Mouse (Mus musculus) ES-Bruce4 (cell line): Measurements from ENCODE around the gene Mrm3.

Source experiments
- CTCF ChIP-seq: IDR thresholded peaks from one replicate; pipeline ENCODE4 v1.8.1; 2011; ENCODE audit warnings: low read depth, low read length
- EP300 ChIP-seq: IDR thresholded peaks from 2 replicates; pipeline ENCODE4 v1.6.1; 2011; ENCODE audit warnings: low read depth, low read length; ENCODE audit not compliant: insufficient read depth
- POLR2A ChIP-seq: IDR thresholded peaks from one replicate; pipeline ENCODE4 v1.8.1; 2011; ENCODE audit warnings: low read length; ENCODE audit not compliant: insufficient read depth

DNA sequence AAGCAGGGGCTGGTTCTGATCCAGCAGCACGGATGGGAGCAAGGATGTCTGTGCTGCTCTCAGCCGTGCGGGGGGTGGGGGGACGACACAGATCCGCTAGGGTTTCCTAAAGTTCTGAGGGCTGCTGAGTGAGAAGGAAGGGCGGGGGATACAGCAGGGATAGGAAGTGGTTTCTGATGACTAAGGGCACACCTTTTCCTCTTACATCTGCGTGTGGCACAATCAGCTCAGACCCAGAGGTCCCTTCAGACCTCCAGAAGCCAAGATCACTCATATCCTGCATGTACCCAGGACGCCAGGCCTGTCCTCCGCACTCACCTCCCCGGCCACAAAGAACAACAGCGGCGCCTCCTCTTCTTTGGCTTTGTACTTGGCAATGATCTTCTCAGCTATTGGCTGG is 17.7 kb downstream of the Mrm3 start:
- no peak for TF ChIP-seq POLR2A
- no peak for TF ChIP-seq CTCF
- no peak for TF ChIP-seq EP300
